Mouse (Mus musculus): ENCODE results near the gene Npas3.

The Npas3 gene

DNA sequence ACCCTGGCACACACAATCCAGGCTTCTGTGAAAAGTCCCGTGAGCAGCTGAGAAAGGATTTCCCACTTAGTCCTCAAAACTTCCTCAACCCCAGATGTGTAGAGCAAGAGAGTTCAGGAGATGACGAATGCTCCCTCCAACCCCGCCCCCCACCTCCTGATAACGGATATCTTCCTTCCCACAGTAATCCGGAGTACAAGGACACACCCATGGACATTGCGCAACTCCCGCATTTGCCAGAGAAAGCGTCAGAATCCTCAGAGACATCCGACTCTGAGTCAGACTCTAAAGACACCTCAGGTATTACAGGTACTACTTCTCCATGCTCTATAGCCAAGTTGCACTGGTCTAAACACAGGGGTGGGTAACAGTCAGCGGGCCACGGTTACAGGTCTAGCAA is 817.1 kb downstream of the Npas3 start:
- no peak for DNase-seq (ENCODE audit: low spot score)

DNA sequence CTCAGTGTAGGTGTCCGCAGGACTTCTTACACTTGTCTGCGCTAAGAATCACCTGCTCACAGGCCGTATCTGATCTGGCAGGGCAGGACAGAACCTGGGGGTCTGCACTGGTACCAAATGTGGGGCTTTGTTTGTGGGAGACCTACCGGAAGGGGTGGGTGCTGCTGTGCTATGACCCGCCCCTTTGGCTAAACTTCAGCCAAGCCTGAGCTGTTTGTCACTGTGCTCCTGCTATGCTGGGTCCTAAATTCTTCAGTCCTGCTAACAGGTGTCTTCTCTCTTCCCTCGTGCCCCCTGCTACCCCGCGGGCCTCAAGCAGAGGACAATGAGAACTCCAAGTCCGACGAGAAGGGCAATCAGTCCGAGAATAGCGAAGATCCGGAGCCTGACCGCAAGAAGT is 818.9 kb downstream of the Npas3 start:
- no peak for DNase-seq (ENCODE audit: low spot score)

DNA sequence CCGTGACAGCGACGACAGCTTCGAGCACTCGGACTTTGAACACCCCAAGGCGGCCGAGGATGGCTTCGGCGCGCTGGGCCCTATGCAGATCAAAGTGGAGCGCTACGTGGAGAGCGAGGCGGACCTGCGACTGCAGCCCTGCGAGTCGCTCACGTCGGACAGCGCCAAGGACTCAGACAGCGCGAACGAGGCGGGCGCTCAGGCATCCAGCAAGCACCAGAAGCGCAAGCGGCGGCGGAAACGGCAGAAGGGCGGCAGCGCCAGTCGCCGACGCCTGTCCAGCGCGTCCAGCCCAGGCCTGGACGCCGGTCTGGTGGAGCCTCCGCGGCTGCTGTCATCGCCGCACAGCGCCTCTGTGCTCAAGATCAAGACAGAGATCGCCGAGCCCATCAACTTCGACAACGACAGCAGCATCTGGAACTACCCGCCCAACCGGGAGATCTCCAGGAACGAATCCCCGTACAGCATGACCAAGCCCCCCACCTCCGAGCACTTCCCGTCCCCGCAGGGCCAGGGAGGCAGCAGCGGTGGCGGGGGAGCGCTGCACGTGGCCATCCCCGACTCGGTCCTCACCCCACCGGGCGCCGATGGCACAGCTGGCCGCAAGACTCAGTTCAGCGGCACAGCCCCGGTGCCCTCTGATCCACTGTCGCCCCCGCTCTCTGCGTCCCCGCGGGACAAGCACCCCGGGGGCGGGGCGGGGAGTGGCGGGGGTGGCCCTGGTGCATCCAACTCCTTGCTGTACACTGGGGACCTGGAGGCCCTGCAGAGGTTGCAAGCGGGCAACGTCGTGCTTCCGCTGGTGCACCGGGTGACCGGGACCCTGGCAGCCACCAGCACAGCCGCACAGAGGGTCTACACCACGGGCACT is 819.6 kb downstream of the Npas3 start:
- peak; percentile 5 for DNase-seq (ENCODE audit: low spot score)

DNA sequence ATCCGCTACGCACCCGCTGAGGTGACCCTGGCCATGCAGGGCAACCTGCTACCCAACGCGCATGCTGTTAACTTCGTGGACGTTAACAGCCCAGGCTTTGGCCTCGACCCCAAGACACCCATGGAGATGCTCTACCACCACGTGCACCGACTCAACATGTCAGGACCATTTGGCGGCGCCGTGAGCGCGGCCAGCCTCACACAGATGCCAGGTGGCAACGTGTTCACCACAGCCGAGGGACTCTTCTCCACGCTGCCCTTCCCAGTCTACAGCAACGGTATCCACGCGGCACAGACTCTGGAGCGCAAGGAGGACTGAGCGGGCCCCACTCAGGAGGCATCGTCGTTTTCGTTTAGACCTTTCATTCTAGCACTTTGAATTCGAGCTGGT is 820.3 kb downstream of the Npas3 start:
- no peak for DNase-seq (ENCODE audit: low spot score)

DNA sequence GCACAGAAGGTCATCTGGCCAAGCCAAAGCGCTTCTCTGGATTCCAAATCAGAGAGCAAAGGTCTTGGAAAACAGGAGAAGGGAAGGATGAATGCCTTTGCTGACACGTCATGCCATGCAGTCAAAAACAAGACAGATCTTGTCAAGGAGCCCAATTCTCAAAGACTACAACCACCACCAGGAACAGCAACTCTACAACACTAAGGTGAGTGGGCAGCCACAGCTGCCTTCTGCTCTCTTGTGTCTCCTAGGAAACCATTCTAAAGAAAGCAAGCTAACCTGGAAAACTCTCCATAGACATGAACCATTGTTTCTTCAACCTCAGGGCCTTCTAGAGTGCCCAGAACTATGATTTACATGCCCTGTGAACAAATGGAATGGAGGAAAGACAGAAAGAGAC is 825.5 kb downstream of the Npas3 start:
- DNase-seq (ENCODE audit: low spot score): no peak

DNA sequence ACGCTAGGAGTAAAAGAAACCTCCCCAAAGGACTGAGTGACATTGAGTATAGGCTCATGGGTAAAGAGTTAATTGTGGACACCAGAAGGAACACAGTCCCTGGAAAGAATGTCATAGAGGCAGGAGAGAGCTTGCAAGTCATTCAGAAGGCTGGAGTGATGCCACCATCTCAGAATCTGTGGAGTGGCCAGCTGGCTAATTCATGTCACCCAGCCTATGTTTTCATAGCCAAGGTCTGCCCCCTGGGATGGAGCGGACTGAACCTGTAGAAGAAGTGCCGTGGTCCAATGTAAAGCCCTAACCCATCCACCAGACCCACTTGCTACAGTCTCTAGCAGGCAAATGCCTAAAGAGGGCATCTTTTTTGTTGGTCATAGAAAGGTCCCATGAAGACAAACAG is 832.5 kb downstream of the Npas3 start:
- DNase-seq (ENCODE audit: low spot score): no peak

DNA sequence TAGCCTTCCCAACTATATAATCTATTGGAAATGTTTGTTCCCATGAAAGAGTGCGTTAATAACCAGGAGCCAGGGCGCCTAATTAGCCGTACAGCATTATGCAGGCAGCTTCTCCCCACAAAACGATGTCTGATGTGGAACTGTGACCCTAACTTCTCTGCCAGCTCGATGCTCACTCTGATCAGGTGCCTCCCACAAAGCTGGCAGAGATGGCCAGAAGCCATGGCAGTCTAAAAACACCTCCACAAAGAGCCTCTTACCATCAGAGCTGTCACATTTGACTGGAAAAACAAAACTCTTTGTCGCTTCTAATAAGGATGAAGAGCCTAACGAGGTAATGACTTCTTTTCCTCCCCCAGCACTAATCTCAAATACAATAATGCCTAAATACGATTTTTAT is 845.3 kb downstream of the Npas3 start:
- no peak for DNase-seq (ENCODE audit: low spot score)

DNA sequence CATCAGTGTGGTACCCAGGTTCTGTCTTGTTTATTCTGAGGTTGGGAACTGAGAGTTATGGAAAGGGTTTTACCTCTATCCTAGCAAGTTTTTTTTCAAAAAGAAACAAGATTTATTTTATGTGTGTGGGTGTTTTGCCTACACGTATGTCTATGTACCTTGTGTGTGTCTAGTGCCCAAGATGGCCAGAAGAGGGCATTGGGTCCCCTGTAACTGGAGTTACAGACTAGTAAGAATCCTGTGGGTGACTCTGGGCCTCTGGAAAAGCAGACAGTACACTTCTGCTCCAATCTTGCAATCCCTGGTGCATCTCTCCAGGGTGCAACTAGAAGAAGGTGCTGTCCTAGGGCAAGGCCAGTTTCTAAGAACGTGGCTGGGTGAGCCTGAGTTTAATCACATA is 848.0 kb downstream of the Npas3 start:
- no peak for DNase-seq (ENCODE audit: low spot score)

DNA sequence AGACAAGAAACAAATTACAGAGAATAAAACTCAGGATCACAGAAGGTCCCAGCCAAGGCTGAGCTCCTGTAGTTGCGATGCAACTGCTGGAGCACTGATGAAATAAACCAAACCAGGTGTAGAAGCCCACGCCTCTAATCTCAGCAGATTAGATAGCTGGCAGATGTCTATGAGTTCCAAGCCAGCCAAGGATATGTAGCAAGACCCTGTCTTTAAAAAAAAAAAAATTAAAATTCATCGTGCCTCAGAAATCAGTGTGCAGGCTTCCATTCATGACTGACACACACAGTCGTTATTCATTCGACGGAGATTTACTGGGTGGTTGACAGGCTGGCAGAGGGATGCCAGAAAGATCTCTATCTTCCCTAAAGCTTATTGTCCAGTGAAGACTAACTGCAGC is 849.7 kb downstream of the Npas3 start:
- no peak for DNase-seq (ENCODE audit: low spot score)

DNA sequence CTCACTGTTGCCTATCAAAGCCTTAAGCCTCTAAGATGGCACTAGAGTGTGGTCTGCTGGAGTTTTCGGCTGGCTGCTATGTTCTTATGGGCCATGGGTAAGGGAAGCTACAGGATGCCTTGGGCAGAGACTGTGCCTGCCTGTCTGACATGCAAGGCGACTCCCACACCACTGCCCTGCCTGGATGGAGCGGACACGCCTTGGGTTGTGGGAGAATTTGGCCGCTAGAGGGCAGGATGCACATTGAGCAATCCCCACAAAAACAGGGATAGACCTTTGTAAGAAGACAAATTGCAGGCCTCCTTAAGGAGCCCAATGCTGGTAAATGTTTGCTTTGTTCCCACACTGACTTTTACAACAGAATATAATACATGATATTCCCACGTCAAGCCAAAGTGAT is 850.3 kb downstream of the Npas3 start:
- DNase-seq (ENCODE audit: low spot score): peak; percentile 42

DNA sequence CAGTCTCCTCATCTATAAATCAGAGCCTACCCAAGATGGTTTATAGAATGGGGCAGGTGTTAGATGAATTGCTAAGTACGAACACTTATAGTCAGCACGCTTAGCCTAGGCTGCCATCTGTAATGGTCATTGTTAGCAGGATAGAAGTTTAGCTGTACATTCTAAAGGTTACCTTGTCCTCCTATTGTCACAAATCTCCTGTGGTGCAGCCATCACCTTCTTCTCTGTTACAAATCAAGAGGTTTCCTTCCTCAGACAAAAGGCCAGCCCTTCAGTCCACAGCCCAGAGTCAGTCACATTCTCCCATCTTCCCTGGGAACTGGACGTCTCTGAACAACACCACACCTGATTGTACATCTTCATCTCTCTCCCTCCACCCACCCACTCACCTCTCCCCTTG is 851.0 kb downstream of the Npas3 start:
- no peak for DNase-seq (ENCODE audit: low spot score)

DNA sequence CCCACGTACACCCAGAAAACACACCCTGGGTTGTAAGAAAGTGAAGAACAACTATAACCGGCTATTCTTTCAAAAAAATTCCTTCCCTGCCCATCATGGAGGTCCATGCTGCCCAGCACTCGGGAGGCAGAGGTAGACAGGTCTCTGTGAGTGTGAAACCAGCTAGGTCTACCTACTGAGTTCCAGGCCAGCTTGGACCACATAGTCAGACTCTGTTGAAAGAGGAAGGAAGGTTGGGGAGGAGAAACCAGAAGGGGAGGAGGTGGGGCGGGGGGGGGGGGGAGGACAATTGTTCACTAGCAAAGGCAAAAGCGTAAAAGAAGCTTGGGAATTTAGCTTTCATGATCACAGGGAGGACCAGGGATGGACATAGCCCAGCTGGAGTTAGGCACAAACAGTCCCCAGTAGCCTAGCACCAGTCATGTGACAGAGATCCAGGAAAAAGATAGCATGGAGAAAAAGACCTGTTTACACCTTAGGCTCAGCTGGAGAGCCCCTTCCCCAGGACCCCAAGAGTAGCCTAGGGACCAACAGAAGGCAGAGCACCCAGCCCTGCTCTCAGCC is 852.9 kb downstream of the Npas3 start:
- no peak for DNase-seq (ENCODE audit: low spot score)

DNA sequence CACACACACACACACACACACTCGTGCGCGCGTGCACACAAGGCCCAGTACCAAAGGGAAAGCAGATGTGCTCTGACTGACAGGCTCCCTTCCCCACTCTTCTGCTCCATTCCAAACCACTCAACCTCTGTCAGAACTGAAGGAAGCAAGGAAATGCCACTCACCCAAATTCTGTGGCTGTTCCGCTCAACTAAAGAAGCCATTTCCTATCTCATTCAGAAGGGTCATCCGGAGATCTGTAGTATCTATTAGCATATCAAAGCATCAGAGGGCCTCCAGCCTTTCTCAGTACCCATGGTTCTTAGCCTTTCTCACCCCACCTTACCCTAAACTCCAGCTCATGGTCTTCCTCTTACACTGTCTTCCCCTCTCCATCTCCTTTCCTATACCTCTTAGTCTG is 854.0 kb downstream of the Npas3 start:
- DNase-seq (ENCODE audit: low spot score): no peak

DNA sequence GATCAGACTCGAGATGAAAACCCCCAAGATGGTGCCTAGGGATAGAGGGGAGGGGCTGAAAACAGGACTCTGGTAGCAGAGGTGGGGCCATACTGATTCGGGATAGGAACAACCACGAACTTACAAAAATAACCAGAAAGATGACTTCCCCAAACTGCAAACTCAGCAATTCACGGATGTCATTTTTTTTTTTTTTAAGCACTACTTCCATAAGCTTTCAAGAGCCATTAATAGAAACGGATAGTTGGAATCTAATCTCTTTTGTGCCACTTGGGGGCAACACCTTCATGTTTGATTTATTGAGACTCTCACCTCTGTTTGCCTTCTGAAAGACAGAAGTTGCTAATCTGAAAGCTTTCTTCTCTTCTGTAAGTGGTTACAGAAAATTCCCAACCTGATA is 857.1 kb downstream of the Npas3 start:
- DNase-seq (ENCODE audit: low spot score): no peak

DNA sequence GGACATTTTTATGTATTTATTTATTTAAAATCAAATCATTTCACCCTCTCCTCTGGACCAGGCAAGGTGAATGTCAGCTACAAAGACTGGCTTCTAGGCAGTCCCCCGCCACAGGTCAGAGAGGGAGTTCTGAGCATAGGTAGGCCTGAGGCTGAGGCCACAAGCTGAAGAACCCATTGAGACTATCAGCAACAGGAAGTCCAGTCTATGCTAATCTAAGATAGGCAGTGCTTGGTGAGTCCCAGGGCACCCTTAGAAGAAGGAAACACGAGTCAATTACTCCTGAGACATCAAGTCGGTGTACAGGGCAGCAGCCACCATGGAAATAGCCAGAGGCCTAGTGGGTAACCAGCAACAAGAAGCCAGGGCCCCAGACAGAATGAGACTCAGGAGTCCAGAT is 857.5 kb downstream of the Npas3 start:
- no peak for DNase-seq (ENCODE audit: low spot score)

DNA sequence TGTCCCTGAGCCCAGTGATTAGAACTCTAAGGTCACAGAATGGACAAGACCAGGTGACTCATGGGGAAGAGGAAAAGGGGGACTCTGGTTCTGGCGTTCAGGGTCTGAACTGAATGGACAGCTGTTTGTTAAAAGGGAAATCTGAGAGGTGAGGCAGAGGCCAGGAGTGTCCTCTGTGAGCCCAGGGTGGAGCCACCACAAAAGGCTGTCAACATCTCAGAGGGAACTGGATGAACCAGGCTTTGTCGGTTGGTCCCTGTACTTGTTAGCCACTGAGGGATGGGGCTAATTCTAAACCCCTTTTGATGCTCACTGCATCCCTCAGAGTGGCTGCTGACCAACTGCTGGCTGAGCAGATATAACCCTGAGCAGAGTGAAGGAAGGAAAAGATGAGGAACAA is 861.9 kb downstream of the Npas3 start:
- DNase-seq (ENCODE audit: low spot score): no peak

DNA sequence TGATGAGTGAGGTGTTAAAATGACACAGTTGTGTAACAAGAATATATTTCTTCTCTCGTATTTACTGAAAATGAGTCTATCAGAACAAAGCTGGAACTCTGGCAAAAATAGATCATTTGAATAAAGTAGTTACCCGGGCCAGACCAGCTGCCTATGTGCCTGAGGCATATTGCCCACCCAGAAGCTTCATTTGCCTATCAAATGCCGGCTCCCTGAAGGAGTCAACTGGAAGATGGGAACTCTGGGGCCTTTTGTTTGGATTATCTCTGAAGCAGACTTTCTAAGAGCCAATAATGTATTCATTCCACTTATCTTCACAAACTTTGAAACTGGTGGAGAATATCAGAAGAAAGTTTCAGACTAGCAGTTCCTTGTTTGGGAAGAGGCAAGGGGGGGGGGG is 862.5 kb downstream of the Npas3 start:
- DNase-seq (ENCODE audit: low spot score): no peak

DNA sequence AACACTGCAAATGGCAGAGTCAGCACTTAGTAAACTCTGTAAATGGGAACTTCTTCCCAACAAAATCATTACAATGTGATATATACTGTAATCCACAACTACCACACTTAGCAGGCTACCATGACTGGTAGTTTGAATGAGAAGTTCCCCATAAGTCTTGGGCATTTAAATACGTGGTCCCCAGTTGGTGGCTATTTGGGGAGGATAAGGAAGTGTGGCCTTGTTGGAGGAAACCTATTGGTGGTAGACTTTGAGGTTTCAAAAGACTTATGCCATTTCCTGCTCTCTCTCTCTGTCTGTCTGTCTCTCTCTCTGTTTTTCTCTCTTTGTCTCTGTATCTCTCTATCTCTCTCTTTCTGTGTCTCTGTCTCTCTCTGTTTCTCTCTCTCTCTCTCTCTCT is 871.9 kb downstream of the Npas3 start:
- no peak for DNase-seq (ENCODE audit: low spot score)

DNA sequence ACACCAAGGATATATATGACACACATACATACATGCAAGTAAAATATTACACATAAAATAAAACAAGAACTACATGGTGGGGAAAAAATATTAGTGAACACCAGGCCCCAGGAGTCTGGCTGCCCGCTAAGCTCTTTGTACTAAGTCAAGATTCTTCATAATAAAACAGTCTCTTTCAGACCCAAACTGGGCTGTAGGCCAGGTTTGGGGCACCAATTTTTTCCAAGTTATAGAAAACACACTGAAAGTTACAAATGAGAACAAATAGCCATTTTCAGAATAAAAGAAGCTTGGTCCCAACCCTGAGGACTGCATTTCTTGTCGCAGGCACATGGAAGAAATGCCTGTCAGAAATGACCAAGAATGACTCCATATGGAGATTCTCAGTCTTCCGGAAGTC is 872.8 kb downstream of the Npas3 start:
- no peak for DNase-seq (ENCODE audit: low spot score)
